Mouse (Mus musculus): Measurements from ENCODE around the gene Echs1.

Gene Echs1

GRCm38 (mm10) chr7:140061832-140062130 is 54.5 kb downstream of the Echs1 start:
- no peak for DNase-seq (ENCODE audit: low read depth, low spot score)

DNA sequence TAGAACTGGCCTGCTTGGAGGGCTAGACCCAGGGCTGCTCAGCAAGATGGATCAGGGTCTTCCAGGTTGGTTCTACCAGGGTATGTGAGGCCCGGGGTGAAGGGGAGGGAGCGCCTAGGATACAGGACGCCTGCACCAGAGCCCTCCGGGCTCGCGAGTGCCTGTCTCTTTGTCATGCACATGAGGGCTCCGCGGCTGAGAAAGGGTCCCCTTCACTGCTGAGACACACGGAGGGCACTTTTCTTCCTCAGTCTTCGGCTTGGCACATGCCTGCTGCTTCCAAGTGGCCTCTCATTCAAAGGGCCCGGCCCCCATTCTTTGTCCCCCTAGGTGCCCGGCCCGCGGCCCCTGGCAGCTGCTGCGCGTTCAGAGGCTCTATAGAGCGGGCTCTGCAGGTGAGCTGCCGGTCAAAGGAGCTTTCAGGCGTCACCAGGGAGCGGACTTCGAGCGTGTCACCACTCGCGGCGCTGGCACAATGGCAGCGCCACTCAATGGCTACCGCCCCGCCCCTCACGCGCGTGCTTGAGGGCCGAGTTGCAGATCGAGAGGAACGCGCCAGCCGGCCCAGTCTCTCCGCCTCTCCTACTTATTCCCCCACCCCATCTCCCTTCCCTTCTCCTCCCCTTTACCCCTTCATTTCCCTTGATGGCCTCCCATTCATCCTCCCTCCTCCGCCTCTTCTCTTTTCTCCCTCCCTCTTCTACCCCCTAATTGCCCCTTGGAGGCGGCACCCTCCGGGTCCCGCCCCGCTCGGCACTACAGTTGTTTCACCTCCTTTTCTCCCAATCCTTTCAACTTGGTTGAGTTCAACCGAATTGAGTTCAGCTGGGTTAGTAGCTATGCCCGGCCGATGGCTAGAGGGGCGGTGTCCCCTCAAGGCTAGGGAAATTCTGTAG is 55.1 kb downstream of the Echs1 start:
- no peak for DNase-seq (ENCODE audit: low read depth, low spot score)

DNA sequence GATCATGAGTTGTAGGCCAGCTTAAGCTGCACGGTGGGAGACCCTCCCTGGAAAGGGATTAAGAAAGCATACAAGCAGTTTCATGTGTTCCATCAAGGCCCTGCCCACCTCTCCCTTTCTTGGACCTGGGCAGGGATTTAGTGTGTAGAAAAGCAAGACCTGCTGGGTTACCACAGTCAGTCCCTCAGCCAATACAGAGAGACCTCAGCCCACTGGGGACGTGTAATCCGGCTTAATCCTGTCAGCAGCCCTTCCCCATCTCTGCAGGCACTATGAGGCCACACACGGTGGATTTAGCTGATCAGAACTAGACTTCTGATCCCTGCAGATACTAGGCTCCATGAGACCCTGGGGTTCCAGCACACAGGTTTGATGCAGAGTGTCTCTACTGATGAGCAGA is 56.7 kb downstream of the Echs1 start:
- DNase-seq (ENCODE audit: low read depth, low spot score): no peak

- DNase-seq (ENCODE audit: low read depth, low spot score): no peak
Measured at GRCm38 (mm10) chr7:140058528-140058927, 57.7 kb downstream of the Echs1 start.

DNA sequence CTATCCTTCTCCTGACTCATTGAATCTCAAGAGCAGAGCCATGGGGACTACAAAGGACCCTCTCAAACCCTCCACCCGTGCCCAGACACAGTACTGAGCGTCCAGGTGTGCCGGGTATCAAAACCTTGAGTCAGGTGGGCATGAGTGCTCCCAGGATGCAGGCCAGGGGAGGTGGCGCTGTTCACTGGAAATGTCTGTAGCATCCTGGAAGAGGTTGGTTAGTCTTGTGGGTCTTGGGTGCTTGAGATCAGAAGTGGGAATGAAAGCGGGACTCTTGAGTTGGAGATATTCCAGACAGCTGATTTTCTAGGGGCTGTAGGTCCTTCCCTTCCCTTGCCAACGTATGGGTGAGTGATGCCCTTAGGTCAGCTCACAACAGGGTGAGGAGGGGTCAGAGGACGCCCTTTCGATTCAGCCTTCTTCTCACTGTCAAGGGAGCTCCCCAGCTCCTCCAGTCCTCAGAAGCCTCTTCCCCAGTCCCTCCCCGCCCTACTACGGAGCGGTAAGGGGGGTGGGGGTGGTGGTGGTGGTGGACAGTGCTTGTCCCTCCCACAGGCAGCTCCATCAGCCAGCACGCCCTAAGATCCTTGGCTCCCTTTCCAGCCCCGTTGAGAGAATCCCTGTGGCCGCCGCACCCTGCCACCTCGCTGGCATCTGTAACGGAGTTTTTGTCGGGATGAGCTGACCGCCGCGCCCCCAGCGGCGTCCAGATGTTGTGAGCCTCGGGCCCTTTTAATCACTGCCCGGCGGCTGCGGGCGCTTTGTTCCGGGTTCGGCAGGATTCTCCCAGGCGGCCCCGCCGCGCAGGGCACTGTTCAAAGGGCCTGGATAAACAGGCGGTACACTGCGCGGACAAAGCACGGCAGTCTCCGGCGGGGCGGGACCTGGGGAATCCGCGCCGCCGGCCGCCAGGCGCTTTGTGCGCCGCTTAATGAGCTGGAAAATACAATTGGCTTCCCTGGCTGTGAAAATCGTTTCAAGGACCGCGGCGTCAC is 58.6 kb downstream of the Echs1 start:
- no peak for DNase-seq (ENCODE audit: low read depth, low spot score)

Data from telencephalon, adult 2 months (tissue).